Mouse (Mus musculus) thymus, postnatal 0 days (tissue): ENCODE results near the gene Bcas1. TPM values are rescaled to one million over a fixed set of nuclear protein-coding genes. Genes with fewer than 3 reads are reported as not detected.

Experiments
- DNase-seq: peaks from one replicate; pipeline ENCODE4 v3.0.0-alpha.2; 2015; ENCODE audit warnings: low spot score
- polyA plus RNA-seq: library from polyadenylated mRNA; unstranded; fragments of >200 nt; fragmentation: Nextera tagmentation; extraction: Ambion mirVana; gene quantifications from 2 replicates; pipeline ENCODE4 v1.2.1, GENCODE M21; 2015

Bcas1 gene
- polyA plus RNA-seq, 1 experiment from 2014 or later, result 0.79 TPM

DNA sequence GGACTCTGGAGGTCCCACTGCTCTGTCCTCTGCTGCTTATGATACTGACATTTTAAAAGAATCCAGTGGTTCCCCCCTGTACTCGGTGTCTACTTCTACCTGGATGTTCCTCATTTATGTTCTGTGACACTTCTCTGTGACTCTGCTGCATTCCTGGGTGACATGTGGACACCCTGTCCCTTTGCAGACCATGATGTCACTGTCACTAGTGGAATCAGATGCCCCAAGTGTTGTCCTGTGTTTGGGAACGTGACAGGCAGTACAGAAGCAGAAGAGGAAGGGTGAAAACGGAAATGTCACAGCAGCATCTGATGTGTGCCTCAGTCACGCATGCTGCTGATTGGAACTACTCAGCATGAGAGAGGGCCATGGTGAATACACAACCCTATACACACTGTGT is 110.9 kb downstream of the Bcas1 start:
- DNase-seq, result no peak

DNA sequence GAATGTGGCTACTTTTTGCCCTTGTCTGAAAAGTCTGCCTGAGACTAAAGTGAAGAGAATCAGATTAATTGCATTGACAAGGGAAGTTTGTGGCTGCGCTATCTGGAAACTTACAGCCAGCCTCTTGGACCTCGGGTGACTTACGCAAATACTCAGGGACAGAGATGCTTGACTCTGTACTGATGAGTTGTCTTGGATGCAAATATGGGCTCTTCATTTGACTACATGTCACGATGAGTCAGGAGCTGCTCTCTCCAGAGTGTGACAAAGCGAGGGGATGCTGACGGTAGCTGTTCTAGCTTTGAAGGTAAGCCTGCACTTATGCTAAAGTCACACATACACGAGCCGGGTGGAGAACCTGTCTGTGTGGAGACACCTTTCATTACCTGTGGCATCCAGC is 111.3 kb downstream of the Bcas1 start:
- DNase-seq, result no peak

DNA sequence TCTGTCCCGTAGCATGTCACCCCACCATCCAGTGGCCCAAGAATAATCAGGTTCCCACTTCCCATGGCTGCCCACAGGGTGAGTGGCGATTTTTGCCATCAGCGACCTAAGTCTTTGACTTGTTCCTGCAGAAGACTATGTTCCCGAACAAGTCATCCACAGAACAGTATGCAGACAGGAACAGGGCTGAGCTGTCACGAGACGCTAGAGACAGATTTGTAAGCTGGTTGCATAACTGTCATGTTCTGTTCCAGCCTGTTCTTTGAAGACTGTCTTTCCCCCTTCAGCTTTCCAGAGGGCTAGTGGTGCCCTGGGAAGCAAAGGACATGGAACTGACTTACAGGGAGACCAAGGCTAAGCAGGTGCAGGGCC is 116.7 kb downstream of the Bcas1 start:
- no peak for DNase-seq

DNA sequence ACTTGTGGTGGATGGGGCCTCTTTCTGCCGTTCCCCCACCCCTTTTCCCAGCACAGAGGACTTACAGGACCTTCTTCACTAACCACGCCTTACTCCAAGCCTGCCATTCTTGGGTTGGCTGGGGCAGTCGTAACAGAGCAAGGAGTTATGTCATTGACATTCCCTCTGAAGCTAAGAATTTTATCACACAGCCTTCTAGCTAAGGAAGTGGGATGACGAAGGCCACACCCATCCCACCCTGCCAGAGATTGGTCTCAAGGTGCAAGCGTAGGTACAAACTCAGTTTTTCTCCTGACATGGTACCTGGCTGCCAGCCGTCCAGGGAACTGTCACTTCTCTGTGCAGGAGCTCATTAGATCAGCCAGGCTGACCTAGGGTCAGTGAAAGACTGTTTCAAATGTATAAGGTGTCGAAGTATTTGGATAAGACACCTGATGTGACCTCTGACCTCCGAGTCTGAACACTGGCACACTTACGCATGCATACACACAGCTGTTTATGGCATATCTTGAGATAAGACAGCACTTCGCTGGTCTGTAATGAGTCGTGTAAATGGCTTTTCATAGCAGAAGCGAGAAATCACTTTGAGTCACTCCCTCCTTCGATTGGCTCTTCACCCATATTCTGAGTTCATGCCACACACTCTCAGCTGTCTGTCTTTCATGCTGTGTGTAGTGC is 117.2 kb downstream of the Bcas1 start:
- no peak for DNase-seq

DNA sequence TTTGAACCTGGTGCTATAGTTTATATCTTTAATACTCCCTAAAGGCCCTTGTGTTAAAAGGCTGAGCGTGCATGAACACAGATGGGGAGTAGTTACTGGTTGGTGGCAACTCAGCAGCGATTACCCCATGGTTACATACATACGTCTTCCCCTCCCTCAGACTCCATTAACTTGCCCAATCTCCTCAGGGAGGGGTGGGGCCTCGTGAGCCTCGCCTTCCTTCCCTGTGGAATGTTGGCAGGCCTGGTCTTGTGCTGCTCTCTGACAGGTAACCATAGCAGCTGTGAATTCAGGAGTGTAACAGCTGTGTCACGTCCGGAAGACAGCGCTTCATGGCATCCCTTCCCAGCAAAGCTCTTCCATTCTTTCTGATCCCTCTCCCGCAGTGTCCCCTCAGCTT is 118.7 kb downstream of the Bcas1 start:
- DNase-seq, result no peak

DNA sequence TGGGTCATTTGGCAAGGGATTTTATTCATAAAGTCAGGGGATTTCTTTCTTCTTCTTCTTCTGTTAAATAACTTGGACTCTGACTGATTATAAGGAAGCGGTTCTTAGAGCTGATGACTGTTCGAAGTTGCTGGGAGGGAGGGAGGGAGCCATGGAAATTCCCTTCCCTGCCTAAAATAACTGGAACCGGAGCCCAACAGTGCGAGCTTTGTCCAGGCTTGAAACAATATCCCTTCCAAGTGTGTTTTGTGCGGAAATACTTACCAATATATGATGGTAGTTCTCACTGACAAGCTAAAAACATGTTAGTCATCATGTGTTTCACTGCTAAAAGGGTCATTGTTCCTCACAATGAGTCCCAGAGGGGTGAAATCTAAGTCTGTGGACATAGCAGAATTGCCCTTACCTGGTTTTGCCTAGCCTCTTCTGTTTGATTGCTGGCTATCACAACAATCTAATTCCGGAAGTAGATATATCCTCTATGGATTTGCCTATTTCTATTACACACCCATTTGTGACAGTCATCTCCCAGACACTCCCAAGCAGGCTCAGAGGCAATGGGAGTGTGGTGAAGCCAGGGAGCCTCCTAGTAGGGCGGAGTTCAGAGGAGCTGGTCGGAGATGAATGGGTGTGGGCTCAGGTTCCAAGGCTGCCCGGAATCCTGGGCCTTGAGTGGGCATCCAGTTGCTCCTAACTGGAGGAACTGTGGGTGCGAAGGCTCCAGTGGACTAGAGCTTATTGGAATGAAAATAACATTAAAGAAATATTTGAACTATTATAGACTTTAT is 119.4 kb downstream of the Bcas1 start:
- DNase-seq, result no peak

DNA sequence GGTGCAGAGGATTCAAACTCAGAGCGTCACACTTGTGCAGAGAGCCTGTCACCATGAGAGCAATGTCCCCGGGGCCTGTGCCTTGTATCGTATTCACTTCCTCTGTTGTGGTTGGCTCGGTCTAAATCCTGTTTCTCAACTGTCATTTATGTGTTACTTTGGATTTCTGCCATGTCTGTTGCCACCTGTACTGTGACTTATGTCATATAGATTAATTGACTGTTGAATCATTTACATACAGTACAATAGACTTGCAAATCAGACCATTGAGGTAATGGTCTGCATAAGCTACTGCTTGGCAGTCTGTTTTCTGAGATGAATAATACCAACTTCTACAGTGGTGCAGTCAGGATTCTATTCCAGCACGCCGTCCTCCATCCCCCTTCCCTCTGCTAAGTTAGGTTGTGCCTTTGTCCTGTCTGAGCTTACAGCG is 120.0 kb downstream of the Bcas1 start:
- DNase-seq, result peak; percentile 66

DNA sequence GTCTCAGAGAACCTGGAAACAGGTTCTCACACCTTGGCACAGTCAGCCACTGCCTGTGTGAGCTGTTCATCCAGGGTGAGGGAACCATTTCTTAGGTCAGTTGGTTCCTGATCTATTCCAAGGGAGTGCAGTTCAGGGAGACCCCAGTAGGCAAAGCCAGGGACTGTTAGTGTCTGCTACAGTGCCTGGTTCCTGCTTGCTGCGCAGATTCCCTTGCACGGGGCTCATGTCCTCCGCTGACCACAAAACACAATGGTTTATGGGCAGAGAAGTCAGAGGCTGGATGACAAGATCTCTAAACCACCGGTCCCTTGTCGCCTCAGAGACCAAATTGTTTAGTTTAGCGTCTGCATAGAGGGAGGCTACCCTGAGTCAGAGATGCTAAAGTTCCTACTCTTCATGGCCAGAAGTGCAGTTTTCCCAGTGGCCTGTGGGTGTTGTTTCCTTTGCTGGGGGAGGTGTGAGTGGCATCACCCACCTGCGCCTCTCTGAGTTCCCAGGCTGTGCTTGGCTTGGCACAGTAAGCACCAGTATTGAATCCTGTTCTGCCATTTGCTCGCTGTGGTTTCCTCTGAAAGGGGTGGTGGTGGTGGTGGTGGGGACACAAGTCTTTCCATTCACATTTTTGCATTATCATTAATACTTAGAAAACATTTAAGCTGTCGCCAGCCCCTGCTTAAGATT is 120.9 kb downstream of the Bcas1 start:
- DNase-seq, result peak; percentile 51

DNA sequence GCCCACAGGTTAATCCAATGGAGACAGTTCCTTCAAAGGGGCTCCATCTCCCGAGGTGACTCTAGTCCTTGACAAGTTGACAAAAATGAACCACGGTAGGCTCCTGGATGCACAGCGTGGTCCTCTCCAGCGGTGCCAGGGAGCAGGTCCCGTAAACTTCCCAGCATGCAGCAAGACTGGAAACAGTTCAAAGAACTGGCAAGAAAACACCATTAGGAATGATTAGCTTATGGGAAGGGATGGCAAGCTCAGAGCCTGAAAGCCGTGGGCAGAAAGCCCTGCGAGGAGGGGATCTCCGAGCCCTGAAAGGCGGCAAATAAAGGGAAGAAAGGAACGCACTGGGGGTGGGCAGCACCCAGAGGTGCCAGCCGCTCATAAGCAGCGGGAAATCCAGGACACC is 122.9 kb downstream of the Bcas1 start:
- no peak for DNase-seq

DNA sequence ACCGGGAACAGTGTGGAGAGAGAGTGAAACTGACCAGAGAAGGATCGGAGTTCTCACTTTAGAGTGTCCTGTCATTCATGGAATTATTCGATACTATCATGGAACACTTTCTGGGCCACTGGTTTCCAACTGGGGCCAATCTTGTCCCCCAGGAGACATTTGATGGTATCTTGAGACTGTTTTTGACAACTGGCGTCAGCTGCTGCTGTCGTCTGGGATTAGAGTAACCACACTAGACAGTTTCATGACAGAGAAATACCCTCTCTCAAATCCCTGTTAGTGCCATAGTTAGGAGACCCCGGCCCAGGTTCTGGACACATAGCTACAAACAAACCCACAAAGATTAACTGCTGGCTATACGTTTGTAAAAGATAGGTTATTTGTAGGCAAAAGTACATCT is 124.0 kb downstream of the Bcas1 start:
- DNase-seq, result no peak

DNA sequence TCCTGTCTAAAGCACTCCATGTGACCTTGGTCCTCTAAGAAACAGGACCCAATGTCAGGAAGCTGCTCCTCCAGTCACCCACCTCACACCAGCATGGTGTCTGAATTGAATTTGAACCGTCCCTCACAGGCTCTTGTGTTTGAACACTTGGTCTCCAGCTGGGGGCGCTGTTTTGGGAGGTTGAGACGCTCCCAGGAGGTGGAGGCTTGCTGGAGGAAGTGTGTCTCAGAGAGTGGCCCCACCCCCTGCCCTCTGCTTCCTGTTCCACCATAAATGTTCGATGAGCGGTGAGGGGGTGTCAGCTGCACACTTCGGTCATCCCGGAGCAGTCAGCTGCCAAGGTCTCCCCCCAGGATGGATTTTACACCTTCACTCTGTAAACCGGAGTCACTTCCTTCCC is 124.8 kb downstream of the Bcas1 start:
- DNase-seq, result no peak

Other genes with a start within 250 kb of the Bcas1 start
- gene Pfdn4, start 68.6 kb upstream of the Bcas1 start, polyA plus RNA-seq, result 95.6 and 102 TPM in 2 replicates
- gene Cyp24a1, start 69.3 kb upstream of the Bcas1 start, polyA plus RNA-seq, result 0.12 and 0.30 TPM in 2 replicates
- not detected in 2 replicates for gene 4930470P17Rik, start 174.2 kb upstream of the Bcas1 start, polyA plus RNA-seq